Mouse (Mus musculus): ENCODE data around the gene Pdilt. TPM values are rescaled to one million over a fixed set of nuclear protein-coding genes. Genes with fewer than 3 reads are reported as not detected.

Gene Pdilt
- polyA plus RNA-seq, 1 experiment from 2014 or later: not detected

- Histone ChIP-seq H3K9ac (replicated peaks; ENCODE audit: low read length) (no peak overlapping the region), H3K27ac (replicated peaks; ENCODE audit: low read depth, low read length) (no peak overlapping the region), H3K9me3 (replicated peaks; ENCODE audit: control insufficient read depth, low read length) (no peaks in the 10 kb centered on the region), H3K36me3 (replicated peaks; ENCODE audit: control insufficient read depth, insufficient read depth, low read depth, low read length) (no peaks in the 10 kb centered on the region), H3K27me3 (ENCODE audit: control insufficient read depth, insufficient read depth, low read length) (no peaks in the 10 kb centered on the region), H3K4me1 (ENCODE audit: control insufficient read depth, insufficient read depth, low read length) (no peaks in the 10 kb centered on the region), H3K4me2 (ENCODE audit: low read depth, low read length) (no peak overlapping the region), H3K4me3 (ENCODE audit: low read depth, low read length) (no peak overlapping the region)
- no peak for ATAC-seq (replicated peaks; ENCODE audit: insufficient number of reproducible peaks, low FRiP score, low TSS enrichment, low read depth)
- DNase-seq (ENCODE audit: low spot score): no peak
- WGBS: 84% methylated on average over 1 of the region's 1 CpGs
Observed at GRCm38 (mm10) chr7:119522385-119522784, 904 bp downstream of the Pdilt start.

DNA sequence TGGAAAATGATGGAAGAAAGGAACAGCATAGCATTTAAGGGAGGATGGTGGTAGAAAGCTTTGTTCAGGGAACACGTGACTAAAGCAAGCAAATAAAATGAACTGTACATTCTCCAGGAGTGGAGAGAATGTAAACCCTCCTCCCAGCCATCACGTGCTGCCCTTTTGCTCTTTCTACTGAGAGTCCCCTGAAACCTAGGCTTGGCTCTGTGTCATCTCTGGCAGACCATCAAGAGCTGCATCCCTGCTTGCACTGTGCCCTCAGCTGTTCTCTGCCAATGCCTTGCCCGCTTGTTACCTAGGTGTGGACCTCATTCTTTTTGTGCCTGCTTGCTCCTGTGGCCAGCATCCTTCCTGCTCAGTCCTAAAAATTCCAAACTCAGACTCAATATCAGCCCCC lies 1.5 kb downstream of the Pdilt start:
- WGBS: 82% methylated on average over 3 of the region's 3 CpGs
- no peaks in the 10 kb centered on the region for H3K27me3 ChIP-seq (ENCODE audit: control insufficient read depth, insufficient read depth, low read length)

GRCm38 (mm10) chr7:119519654-119520053 lies 3.6 kb downstream of the Pdilt start:
- Histone ChIP-seq H3K4me1 (ENCODE audit: control insufficient read depth, insufficient read depth, low read length) (no peaks in the 10 kb centered on the region), H3K27ac (replicated peaks; ENCODE audit: low read depth, low read length) (no peak overlapping the region), H3K4me3 (ENCODE audit: low read depth, low read length) (no peak overlapping the region), H3K4me2 (ENCODE audit: low read depth, low read length) (no peak overlapping the region), H3K9me3 (replicated peaks; ENCODE audit: control insufficient read depth, low read length) (no peaks in the 10 kb centered on the region), H3K36me3 (replicated peaks; ENCODE audit: control insufficient read depth, insufficient read depth, low read depth, low read length) (no peaks in the 10 kb centered on the region), H3K27me3 (ENCODE audit: control insufficient read depth, insufficient read depth, low read length) (no peaks in the 10 kb centered on the region), H3K9ac (replicated peaks; ENCODE audit: low read length) (no peak overlapping the region)
- 53% methylated on average over 5 of the region's 5 CpGs for WGBS
- no peak for ATAC-seq (replicated peaks; ENCODE audit: insufficient number of reproducible peaks, low FRiP score, low TSS enrichment, low read depth)
- peak; percentile 71 for DNase-seq (ENCODE audit: low spot score)

More for the DNA sequence above, 1.5 kb downstream of the Pdilt start:
- Histone ChIP-seq H3K4me3 (ENCODE audit: low read depth, low read length) (no peak overlapping the region), H3K36me3 (replicated peaks; ENCODE audit: control insufficient read depth, insufficient read depth, low read depth, low read length) (no peaks in the 10 kb centered on the region), H3K9ac (replicated peaks; ENCODE audit: low read length) (no peak overlapping the region), H3K4me1 (ENCODE audit: control insufficient read depth, insufficient read depth, low read length) (no peaks in the 10 kb centered on the region), H3K4me2 (ENCODE audit: low read depth, low read length) (no peak overlapping the region), H3K27ac (replicated peaks; ENCODE audit: low read depth, low read length) (no peak overlapping the region), H3K9me3 (replicated peaks; ENCODE audit: control insufficient read depth, low read length) (no peaks in the 10 kb centered on the region)
- ATAC-seq (replicated peaks; ENCODE audit: insufficient number of reproducible peaks, low FRiP score, low TSS enrichment, low read depth) (no peak), DNase-seq (ENCODE audit: low spot score) (no peak)

GRCm38 (mm10) chr7:119519163-119519562 lies 4.1 kb downstream of the Pdilt start, which contains the start of gene Acsm5:
TSS of gene Acsm5 (plus strand) at chr7:119519463.
- WGBS: 74% methylated on average over 5 of the region's 5 CpGs
- no peaks in the 10 kb centered on the region for H3K9me3 ChIP-seq (replicated peaks; ENCODE audit: control insufficient read depth, low read length)

GRCm38 (mm10) chr7:119516272-119516558 lies 7.1 kb downstream of the Pdilt start:
- Histone ChIP-seq H3K9me3 (replicated peaks; ENCODE audit: control insufficient read depth, low read length) (no peaks in the 10 kb centered on the region), H3K4me1 (ENCODE audit: control insufficient read depth, insufficient read depth, low read length) (no peaks in the 10 kb centered on the region), H3K27me3 (ENCODE audit: control insufficient read depth, insufficient read depth, low read length) (no peaks in the 10 kb centered on the region), H3K4me3 (ENCODE audit: low read depth, low read length) (no peak overlapping the region), H3K9ac (replicated peaks; ENCODE audit: low read length) (no peak overlapping the region), H3K36me3 (replicated peaks; ENCODE audit: control insufficient read depth, insufficient read depth, low read depth, low read length) (no peaks in the 10 kb centered on the region), H3K27ac (replicated peaks; ENCODE audit: low read depth, low read length) (no peak overlapping the region), H3K4me2 (ENCODE audit: low read depth, low read length) (no peak overlapping the region)
- 89% methylated on average over 7 of the region's 7 CpGs for WGBS
- no peak for ATAC-seq (replicated peaks; ENCODE audit: insufficient number of reproducible peaks, low FRiP score, low TSS enrichment, low read depth)
- DNase-seq (ENCODE audit: low spot score): no peak

More at GRCm38 (mm10) chr7:119519163-119519562, 4.1 kb downstream of the Pdilt start, which contains the start of gene Acsm5:
- ATAC-seq (replicated peaks; ENCODE audit: insufficient number of reproducible peaks, low FRiP score, low TSS enrichment, low read depth): no peak
- Histone ChIP-seq H3K36me3 (replicated peaks; ENCODE audit: control insufficient read depth, insufficient read depth, low read depth, low read length) (no peaks in the 10 kb centered on the region), H3K27ac (replicated peaks; ENCODE audit: low read depth, low read length) (no peak within 1 kb of the TSS), H3K4me3 (ENCODE audit: low read depth, low read length) (no peak within 1 kb of the TSS), H3K27me3 (ENCODE audit: control insufficient read depth, insufficient read depth, low read length) (no peaks in the 10 kb centered on the region), H3K4me2 (ENCODE audit: low read depth, low read length) (no peak within 1 kb of the TSS), H3K9ac (replicated peaks; ENCODE audit: low read length) (no peak within 1 kb of the TSS), H3K4me1 (ENCODE audit: control insufficient read depth, insufficient read depth, low read length) (no peaks in the 10 kb centered on the region)
- no peak for DNase-seq (ENCODE audit: low spot score)

DNA sequence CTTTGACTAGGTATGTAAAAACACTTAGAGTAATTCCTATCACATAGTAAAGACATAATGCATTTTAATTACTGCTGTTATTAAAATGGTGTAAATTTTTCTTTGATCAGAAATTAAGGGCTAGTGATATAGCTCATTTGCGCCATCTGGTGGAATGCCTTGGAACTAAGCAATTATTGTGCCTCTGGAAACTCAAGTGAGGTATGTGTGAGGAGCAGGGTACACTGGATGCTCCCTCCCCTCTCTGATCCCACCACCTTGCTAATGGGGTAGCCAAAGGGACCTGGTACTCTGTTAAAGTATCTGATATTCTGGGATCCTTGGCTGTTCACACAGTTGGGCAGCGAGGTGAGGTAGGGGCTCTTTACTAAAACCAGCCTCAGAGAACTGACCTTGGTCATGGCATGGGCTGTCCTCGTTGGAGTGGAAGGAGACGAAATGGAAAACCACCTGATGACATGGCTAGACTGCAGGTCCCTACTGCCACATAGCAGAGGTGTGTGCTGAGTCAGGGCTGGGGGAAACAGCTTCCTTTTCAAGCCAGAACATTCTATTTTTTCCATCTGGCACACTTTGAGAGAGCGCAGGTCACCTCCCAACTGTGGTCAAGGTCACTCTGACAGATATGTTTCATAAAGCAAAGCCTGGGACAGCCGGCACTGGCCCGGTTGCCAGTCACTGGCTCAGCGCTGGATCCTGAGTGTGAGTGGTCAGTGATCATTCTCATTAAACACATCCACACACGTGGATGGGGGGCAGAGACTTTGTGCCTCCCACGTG lies 7.6 kb downstream of the Pdilt start:
- ATAC-seq (replicated peaks; ENCODE audit: insufficient number of reproducible peaks, low FRiP score, low TSS enrichment, low read depth) (0 out of 2 replicates have a peak, but pooled peaks have one; percentile 21), DNase-seq (ENCODE audit: low spot score) (peak; percentile 63)
- Histone ChIP-seq H3K9me3 (replicated peaks; ENCODE audit: control insufficient read depth, low read length) (no peaks in the 10 kb centered on the region), H3K4me3 (ENCODE audit: low read depth, low read length) (no peak overlapping the region), H3K4me1 (ENCODE audit: control insufficient read depth, insufficient read depth, low read length) (no peaks in the 10 kb centered on the region), H3K9ac (replicated peaks; ENCODE audit: low read length) (no peak overlapping the region), H3K36me3 (replicated peaks; ENCODE audit: control insufficient read depth, insufficient read depth, low read depth, low read length) (no peaks in the 10 kb centered on the region), H3K27me3 (ENCODE audit: control insufficient read depth, insufficient read depth, low read length) (no peaks in the 10 kb centered on the region), H3K27ac (replicated peaks; ENCODE audit: low read depth, low read length) (no peak overlapping the region), H3K4me2 (ENCODE audit: low read depth, low read length) (no peak overlapping the region)
- WGBS: 66% methylated on average over 10 of the region's 10 CpGs

- H3K27ac ChIP-seq (replicated peaks; ENCODE audit: low read depth, low read length): no peak overlapping the region
- WGBS: 33% methylated on average over 7 of the region's 7 CpGs
- no peaks in the 10 kb centered on the region for H3K27me3 ChIP-seq (ENCODE audit: control insufficient read depth, insufficient read depth, low read length)
Observed at GRCm38 (mm10) chr7:119513056-119513455, 10.2 kb downstream of the Pdilt start.

GRCm38 (mm10) chr7:119511143-119511542 lies 12.1 kb downstream of the Pdilt start:
- DNase-seq (ENCODE audit: low spot score) (no peak), ATAC-seq (replicated peaks; ENCODE audit: insufficient number of reproducible peaks, low FRiP score, low TSS enrichment, low read depth) (no peak)
- Histone ChIP-seq H3K36me3 (replicated peaks; ENCODE audit: control insufficient read depth, insufficient read depth, low read depth, low read length) (no peaks in the 10 kb centered on the region), H3K9ac (replicated peaks; ENCODE audit: low read length) (no peak overlapping the region), H3K4me1 (ENCODE audit: control insufficient read depth, insufficient read depth, low read length) (no peaks in the 10 kb centered on the region), H3K27me3 (ENCODE audit: control insufficient read depth, insufficient read depth, low read length) (no peaks in the 10 kb centered on the region), H3K27ac (replicated peaks; ENCODE audit: low read depth, low read length) (no peak overlapping the region), H3K9me3 (replicated peaks; ENCODE audit: control insufficient read depth, low read length) (no peaks in the 10 kb centered on the region), H3K4me2 (ENCODE audit: low read depth, low read length) (no peak overlapping the region), H3K4me3 (ENCODE audit: low read depth, low read length) (no peak overlapping the region)
- 90% methylated on average over 4 of the region's 4 CpGs for WGBS

More at GRCm38 (mm10) chr7:119513056-119513455, 10.2 kb downstream of the Pdilt start:
- Histone ChIP-seq H3K4me1 (ENCODE audit: control insufficient read depth, insufficient read depth, low read length) (no peaks in the 10 kb centered on the region), H3K36me3 (replicated peaks; ENCODE audit: control insufficient read depth, insufficient read depth, low read depth, low read length) (no peaks in the 10 kb centered on the region), H3K4me2 (ENCODE audit: low read depth, low read length) (no peak overlapping the region), H3K4me3 (ENCODE audit: low read depth, low read length) (no peak overlapping the region), H3K9me3 (replicated peaks; ENCODE audit: control insufficient read depth, low read length) (no peaks in the 10 kb centered on the region), H3K9ac (replicated peaks; ENCODE audit: low read length) (no peak overlapping the region)
- ATAC-seq (replicated peaks; ENCODE audit: insufficient number of reproducible peaks, low FRiP score, low TSS enrichment, low read depth): no peak
- peak; percentile 64 for DNase-seq (ENCODE audit: low spot score)

Measured in embryonic facial prominence, embryonic 11.5 days (tissue).